Mouse (Mus musculus) heart, postnatal 4 days (tissue): ENCODE results near the gene Slc27a2. TPM values are rescaled to one million over a fixed set of nuclear protein-coding genes. Genes with fewer than 3 reads are reported as not detected.
"Not testable (repeated sequence)": the region's sequence is repeated elsewhere in the genome, so short reads cannot be mapped to it uniquely, and the experiment has no call there.

ENCODE experiments used
- DNase-seq: peaks from one replicate; pipeline ENCODE4 v3.0.0; 2021
- total RNA-seq, 2 experiments: library from RNA; stranded (reverse); gene quantifications; 2 replicates each; pipeline ENCODE4 v1.2.3; 2021

Slc27a2 gene
- not detected for total RNA-seq

DNA sequence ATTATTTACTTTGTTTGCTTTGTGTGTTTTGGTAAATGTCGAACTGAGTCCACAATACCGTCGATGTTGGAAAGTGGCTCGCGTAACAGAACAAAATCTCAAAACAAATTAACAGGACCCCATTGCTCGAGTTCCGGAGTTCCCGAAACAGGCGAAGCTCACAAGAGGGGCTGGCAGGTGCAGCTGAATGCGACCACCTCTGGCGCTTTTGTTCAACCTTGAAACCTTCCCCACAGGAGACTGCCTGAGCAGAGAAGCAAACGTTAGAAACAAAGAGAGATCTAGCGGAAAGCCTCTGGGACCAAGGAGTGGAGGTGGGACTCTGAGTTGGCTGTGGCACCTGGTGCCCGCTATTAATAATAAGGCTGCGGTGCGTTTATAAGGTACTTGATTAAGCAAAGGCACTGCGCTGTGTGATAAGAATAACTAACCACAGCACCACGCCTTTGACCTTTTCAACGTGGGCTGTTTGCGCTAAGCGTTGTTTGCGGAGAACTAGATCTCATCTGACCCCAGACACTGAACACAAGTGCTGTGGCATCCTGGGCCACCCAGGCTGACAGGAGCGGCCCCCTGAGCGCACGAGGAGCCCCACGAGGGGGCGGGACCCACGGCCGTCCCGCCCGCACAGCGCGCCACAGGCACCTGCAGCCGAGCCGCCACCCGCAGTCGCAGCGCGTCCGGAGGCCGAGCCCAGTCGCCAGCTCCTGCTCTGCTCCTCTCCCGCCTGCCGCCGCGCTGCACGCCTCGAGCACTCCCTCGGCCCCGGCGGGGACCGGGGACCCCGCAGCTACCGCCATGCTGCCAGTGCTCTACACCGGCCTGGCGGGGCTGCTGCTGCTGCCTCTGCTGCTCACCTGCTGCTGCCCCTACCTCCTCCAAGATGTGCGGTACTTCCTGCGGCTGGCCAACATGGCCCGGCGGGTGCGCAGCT lies at the start of gene Slc27a2:
Gene Slc27a2 (plus strand): TSS at position 51 of the 934 bp plus-strand sequence.
- peak; percentile 23 for DNase-seq

DNA sequence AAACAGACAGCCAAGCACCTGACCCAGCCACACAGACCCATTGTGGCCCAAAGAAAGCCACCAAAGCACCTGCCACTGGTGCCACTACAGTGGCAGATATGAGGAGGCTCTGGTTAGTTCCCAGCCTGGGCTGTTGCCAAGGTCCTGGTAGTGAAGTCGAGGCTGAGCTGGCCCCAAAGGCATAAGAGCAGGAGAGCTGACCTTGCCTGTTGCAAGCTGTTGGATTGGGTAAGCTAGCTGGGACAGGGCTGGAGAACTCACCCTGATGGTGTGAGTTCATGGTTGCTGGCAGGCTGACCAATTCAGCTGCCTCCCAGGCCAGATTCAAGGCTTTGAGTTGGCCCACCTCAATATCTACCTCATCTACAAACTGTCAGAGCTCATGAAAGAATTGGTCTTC lies 47.1 kb upstream of the Slc27a2 start:
- peak; percentile 12 for DNase-seq

DNA sequence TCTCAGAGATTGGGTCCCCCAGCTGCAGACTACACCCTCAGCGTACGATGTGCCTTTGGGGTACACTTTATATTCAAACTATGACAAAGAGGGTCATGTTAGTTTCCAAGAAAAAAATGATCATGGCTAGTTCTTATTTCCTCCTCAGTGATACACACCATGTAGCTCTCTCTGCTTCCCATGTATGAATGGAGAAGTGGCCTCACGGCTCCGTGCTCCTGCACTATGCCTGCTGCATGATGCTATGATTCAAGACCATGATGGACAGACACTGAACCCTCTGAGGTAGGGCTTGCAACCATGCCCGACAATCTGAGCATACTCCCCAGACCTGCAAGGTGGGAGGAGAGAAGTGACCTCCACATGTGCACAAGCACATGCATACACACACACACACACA lies 44.7 kb upstream of the Slc27a2 start:
- DNase-seq: no peak

DNA sequence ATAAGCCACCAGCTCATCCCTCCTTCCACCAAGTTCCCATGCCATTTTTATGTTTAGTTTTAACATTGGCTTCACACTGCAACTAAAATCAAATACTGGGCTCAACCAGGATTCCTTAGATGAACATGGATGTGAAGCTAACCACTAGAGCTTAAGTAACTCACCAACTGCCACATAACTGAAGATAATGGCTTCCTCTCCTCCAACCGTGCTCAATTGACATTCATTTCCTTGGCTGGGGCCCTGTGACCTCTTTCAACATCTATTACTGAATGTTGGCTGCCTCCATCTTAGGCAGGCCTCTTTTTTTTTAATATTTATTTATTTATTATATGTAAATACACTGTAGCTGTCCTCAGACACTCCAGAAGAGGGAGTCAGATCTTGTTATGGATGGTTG lies 44.0 kb upstream of the Slc27a2 start:
- no peak for DNase-seq

DNA sequence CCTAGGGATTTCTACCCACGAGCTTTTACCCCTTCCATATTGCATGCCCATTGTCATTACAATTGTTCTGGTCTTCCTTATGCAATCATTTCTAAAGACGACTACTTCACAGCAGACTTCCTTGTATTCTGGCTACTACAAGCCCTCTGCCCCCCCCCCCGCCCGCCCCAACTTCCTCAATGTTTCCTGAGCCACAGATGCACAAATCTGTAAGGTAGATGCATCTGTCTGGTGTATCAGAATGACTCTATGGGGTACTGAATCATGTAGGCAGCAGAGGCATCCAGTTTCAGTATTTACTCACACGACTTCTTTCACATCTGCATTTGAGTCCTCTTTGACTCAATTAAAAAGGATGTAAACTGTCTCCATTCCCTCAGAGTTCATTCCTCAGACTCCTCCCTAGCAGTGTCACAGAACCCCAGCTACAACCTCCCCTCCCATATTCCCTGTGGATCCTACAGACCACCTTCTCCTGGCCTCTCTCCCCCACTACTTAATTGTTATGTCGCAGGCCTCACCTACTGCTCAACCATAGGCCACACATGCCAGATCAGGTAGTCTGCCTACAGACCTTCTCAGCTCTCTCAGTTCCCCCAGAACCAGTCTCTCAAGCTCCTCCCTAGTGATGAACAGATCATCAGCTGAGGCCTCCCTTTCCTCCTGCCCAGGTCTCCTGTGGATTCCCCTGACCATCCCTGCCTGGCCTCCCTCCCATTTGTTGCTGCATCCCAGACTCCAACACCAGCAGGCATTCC lies 37.0 kb upstream of the Slc27a2 start:
- no peak for DNase-seq

DNA sequence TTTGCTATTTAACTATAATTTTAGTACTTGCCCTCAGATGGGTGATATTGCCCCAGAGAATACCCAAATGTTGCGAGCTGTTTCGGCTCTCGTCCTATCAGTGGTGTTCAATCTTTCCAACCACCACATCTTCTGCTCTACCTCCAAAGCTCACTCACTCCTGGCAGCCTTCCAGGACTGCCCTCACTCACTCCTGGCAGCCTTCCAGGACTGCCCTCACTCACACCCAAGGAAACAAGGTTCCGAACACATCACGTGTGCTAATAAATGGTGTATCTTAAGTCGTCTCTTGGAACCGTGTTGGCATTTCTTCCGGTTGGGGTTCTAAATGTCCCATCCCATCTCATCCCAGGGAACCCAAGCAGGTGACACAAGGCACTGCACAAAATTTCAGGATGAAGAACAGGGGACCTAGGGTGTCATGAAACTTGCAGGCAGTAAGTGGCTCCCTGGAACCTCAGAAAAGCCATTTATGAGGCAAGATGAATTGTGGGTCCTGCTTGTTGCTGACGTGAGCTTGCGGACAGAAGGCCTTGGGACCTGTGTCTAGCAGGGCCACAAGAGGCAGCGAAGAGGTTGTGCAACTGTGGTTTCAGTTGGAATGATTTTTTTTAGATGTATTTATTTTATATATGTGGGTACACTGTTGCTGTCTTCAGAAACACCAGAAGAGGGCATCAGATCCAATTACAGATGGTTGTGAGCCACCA lies 32.2 kb upstream of the Slc27a2 start:
- peak; percentile 35 for DNase-seq

DNA sequence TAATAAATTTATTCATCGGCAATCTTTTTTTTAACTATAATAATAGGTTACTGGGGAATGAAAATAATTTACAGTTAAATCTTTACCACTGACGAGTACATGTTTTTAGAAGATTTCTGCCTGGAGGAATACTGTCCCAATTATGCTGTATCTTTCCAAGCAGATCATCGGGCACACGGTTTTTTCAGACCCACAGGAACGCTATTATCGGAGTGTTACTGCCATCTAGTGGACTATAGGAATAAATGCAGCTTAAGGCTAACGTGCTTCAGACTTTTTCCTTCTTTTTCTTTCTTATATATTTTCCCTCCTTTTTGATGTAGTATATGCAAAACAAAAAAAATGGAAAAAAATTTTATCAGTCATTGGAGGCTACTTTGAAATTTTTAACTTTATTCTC lies 31.4 kb upstream of the Slc27a2 start:
- DNase-seq: no peak

DNA sequence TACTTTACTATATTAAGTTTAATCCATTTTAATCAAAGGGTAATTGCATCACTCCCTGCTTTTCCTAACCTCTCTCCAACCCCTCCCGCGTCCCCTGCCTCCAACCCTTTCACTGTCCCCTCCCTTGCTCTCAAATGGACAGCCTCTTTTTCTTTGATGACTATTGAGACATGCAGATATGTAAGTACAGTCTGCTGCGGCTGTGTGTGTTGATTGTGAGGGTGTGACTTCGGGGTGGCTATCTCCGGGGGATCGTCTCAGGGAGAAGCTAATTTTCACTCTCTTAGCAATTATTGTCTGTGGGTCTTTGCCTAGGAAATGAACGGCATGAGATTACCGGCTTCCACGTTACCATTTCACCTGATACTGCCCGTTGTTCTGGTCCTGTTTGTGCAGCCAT lies 30.7 kb upstream of the Slc27a2 start:
- DNase-seq: no peak

DNA sequence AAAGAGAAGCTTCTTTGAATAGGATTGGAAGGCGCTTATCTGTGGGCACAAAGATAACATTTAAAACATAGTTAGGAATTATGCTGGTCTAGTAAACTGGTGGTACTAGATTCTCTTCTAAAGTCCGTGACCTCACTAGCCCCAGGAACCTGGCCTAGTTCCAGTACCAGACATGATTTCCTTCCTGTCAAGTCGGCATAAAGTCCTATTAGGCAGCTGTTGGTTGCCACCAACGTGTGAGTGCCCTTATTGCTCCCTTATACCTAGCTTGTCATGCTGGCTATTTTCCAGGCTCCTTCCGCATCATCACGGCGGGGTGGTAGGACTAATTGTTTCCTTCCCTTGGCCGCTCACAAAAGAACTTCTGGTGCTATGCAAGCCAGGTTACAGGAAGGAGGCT lies 30.2 kb upstream of the Slc27a2 start:
- DNase-seq: no peak

DNA sequence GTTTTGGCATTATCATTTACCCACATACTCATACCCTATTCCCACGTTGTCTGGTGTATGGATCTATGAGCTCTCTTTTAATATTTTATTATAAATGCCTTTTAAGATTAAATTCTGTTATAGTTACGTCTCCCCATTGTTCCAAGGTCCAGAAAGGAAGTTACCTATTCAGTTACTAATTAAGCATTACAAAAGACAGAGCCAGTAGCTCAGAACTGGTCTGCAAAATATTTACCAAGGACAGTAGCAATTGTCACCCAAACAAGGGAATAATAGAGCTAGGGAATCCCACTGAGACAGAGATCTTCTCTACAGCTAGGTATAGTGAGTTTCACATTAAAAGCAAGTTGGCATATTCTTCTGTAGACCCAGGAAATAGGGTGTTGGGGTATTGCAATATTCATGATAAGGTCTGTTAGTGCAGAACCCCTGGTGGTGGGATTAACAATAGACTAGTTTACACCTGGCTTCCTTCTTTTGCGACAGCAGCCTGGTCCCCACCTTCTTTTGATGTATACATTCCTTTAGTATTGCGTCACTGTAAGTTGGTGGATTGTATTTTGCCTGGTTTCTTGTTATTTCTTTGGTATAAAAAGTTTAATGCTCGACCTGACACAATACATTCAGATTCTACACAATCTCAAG lies 29.0 kb upstream of the Slc27a2 start:
- not testable (repeated sequence) for DNase-seq

DNA sequence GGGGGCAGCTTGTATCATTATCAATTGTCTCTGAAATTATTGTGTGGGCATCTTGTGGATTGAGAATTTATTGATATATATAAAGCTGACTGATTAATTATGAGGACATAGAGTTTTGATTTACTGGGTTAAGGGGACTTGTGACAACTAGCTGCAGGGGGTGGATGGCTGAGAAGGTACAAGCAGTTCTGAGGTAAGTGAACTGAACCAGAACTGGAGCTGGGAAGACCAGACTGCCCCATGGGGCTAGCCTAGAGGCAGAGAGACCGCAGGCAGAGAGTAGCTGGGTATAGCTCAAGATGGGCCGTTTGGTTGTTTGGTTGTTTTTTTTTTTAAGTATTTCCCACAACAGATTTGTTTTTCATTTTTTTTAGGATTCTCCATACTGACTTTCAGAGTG lies 27.9 kb upstream of the Slc27a2 start:
- DNase-seq: no peak

DNA sequence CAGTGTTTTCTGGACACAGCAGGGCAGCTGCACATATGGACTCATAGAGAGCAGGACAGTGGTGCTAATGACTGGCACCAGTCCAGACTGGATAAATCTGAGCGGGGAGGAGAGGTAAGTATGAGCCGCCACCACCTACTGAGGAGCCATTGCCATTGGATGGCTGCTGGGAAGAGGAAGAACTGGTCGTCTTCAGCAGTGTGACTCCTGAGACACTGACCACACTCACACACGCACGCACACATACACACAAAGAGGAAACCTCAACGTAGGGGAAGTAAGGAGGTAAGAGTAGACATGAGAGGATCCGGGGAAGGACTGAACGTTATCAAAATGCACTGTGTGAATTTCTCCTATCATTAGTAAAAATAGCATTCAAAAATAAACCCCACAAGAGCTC lies 24.7 kb upstream of the Slc27a2 start:
- no peak for DNase-seq

DNA sequence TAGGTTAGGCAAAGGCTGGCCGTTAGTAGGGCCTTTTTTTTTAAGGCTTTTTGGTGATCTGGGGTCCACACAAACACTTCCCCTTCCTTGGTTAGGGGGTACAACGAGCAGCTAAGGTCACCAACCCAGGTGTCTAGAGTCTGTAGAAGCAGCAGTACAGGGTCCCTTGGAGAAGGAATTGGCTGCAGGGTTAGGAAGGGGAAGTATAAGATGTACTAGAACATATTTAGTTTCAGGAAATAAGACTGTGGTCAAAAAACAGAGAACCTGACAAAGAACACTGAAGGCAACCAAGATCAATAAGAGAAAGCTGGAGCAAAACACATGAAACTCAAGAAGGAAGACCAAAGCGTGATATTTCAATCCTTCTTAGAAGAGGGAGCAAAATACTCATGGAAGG lies 21.6 kb upstream of the Slc27a2 start:
- no peak for DNase-seq

DNA sequence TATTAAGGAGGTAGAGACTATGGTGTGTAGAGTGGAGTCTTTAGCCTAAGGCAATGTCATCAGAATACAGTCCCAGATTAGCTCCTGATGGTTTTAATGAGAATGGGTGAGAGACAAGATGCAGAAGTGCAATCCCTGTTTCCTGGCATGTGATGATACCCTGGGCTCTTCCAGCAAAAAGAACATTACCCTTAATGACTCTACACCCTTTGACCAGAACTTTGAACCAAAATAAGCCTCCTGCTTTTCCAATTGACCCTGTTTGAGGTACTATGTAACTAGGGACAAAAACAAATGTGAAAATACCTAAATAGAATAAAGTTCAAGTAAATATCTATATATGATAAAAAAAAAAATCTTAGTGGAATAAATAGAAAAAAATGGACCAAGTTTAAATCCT lies 14.6 kb upstream of the Slc27a2 start:
- DNase-seq: no peak

DNA sequence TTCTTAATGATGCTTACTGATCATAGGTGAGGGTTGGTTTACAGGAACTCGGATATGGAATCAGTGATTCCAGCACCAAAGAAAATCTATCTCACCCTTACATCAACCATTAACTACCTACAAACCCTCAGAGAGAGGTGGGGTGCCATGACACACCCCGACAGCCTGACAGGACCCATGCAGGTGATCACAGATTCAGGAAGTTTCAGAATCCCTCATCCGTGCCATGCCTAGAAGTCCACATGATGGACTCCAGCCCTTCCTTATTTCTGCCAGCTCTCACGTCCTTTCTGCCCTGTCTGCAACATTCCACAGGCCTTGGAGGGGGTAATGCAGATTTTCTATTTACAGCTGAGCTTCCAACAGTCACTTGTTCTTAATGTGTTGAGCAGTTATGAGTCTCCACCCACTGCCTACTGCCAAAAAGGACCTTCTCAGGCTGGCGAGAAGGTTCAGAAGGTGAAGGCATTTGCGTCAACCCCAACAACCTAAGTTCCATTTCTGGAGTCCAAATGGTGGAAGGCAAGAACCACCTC lies 11.7 kb upstream of the Slc27a2 start:
- DNase-seq: no peak

DNA sequence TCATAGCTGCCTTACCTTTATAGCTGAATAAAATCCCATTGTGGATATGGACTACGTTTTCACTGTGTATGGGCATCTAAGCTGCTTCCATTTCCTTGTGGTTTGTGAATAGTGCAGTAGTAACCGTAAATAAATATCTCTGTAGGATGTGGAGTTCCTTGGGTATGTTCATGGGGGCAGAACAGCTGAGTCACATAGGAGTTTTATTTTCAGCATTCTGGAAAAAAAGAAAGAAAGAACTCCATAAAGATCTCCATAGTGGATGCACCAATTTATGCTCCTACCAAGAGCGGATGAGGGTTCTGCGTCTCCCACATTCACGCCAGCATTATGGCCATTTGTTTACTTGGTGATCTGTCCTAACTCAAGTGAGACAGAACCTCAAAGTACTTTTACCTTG lies 10.0 kb upstream of the Slc27a2 start:
- DNase-seq: no peak

DNA sequence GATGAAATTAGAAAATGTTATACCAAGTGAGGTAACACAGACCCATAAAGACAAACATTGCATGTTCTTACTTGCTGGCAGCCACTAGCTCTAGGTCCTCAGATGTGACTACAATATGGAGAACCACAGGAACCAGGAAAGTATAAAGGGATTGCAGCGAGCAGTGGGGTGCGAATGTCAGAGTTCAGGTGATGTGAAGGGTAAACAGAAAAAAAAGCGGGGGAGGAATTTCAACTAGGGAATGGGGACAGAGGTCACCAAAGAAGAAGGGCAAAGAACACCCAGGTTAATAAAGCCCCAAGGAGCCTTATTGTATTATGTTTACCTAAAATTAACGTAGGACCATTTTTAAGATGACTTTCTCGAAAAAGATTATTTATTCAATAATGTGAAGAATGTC lies 6.9 kb upstream of the Slc27a2 start:
- DNase-seq: no peak

DNA sequence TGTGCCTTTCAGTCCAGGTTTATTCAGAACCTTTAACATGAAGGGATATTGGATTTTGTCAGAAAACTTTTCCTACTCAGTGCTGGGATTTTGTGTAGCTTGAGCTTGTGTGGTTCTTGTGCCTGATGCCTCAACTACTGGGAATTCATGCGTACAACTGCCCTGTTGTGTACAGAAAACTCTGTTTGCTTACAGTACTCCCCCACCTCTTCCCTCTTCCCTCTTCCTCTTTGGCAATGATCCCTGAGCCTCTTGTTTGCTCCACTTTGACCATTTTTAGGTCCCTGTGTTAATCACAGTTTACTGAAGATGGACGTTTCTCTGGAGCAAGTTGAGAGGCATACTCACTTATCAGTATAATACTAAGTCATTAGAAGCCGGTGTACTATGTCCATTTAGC lies 5.8 kb upstream of the Slc27a2 start:
- no peak for DNase-seq

DNA sequence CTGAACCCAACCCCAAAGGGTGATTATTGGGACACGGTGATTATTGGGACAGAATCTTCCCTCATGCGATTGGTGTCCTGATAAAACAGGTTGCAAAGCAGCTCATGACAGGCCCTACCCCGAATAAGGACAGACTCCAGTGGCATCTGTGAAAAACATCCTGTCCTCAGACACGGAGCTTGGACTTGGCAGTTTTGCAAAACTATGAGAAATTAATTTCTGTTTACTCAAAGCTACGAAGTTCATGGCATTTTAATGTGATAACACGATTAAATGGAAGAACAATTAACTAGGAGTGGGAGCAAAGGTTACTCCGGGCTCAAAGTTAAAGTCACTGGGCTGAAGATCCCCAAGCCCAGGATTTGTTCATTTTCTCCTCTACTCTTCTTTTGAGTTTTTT lies 2.5 kb upstream of the Slc27a2 start:
- DNase-seq: no peak

DNA sequence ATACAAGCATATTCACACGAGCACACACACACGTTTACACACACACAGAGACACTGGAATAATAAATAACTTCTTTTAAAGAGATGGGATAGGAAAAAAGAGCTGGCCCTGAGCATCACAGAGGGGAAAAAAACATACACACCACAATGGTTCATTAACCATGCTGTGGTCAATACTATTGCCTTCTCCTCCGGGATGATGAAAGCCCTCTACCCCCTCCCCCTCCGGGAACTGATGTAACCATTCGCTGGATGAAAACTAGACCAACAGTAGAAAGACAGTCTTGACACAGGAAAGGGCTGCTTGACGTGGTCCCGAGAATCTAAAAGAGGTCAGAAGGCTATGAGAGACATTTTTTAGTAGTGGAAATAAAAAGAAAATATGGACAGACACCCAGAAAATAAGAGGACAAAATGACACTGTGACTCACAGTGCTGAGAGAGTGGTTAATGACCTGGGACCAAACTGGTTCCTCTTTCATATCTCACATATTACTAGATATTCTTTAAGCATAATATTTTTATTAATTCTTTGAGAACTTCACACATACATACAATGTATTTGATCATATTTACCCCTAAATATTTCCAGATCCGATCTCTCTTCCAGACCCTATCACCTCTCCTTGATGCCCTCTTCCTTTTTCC lies 840 bp upstream of the Slc27a2 start:
- no peak for DNase-seq

DNA sequence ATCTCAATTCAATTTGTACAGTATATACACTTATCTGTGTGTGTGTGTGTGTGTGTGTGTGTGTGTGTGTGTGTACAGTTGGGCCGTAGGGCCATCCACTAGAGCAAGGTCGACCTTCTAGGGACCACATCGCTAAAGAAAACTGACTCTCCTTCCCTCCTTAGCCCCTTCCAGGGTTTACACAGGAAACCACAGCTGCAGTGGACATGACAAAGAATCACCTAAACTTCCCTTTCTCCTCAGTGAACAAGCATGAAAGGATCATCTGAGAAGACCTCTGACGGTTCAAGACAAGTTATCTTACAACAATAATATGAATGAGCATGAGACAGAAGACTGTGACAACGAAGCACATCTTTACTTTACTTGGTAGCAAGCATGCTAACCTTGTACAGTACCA lies 311 bp upstream of the Slc27a2 start:
- DNase-seq: no peak

DNA sequence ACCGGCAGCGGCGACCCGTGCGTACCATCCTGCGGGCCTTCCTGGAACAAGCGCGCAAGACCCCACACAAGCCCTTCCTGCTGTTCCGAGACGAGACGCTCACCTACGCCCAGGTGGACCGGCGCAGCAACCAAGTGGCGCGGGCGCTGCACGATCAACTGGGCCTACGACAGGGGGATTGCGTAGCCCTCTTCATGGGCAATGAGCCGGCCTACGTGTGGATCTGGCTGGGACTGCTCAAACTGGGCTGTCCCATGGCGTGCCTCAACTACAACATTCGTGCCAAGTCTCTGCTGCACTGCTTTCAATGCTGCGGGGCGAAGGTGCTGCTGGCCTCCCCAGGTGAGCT lies 1.1 kb downstream of the Slc27a2 start:
- no peak for DNase-seq
